Mouse (Mus musculus) lung, postnatal 36 days (tissue): ENCODE data around the gene Tmem184b.

ENCODE experiments used
- DNase-seq: peaks from one replicate; pipeline ENCODE4 v3.0.0; 2022; ENCODE audit warnings: mixed read lengths

The Tmem184b gene

DNA sequence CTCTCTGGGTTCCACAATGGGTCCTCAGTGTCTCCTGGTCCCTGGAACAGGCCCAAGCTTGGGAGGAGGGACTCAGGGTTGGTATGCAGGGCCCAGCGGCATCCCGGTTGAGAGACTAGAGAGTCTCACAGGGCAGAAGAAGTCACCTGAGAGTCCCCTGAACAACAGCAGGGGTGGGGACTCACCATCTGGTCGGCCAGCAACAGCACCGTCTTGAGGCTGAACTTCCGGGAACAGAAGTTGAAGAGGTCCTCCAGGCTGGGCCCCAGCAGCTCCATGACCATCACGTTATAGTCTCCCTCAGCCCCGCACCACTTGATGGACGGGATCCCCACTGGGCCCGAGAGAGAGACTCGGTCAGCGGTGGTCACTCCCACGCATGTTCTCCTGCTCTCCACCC, 26.2 kb upstream of the Tmem184b start:
- no peak for DNase-seq

DNA sequence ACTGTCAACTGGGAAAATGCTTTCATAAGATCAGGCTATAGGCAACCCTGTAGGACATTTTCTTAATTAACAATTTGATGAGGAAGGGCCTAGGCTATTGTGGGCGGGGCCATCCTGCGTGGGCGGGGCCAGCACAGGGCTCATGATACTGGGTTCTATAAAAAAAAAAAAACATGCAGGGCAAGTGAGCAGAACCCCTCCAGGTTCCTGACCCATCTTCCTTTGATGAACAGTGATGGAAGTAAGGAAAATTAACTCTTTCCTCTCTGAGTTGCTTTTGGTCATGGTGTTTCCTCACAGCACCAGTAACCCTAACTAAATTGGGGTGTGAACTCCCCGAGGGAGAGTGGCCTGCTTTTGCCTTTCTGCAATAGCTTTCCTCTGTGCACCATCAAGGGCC, 25.2 kb upstream of the Tmem184b start:
- DNase-seq = no peak

DNA sequence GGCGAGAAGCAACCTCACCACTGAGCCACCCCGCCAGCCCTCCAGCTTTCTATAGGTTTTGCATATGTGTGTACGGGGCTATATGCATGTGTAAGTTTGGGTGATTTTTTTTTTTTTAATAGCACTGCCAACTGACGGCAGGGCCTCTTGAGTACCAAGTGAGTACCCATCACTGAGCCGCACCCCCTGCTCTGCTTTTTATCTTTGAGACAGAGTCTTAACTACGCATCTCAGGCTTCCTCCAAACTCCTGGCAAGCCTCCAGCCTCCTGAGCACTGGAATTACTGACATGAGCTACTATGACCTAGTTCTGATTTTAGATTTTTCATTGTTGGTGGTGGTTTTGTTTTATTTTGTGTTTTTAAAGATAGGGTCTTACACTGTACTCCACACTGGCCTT, 24.1 kb upstream of the Tmem184b start:
- no peak for DNase-seq

DNA sequence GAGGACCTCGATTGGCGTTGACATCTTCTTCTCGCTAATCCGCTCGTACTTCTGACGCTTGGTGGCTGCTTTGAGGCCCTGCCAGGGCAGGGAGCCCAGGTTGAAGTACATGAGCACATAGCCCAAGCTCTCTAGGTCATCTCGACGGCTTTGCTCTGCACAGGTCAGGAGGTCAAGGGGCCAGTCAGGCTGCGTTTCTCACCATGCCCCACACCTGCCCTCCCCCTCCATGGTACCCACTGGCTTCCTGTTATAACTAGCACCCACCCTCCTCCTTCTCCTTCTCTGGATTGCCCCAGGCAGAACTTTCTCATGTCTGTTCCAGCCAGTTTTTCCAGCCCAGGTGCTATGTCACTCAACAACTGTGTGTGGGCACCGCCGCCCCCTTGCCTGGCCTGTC, 22.1 kb upstream of the Tmem184b start:
- DNase-seq = peak; percentile 83

DNA sequence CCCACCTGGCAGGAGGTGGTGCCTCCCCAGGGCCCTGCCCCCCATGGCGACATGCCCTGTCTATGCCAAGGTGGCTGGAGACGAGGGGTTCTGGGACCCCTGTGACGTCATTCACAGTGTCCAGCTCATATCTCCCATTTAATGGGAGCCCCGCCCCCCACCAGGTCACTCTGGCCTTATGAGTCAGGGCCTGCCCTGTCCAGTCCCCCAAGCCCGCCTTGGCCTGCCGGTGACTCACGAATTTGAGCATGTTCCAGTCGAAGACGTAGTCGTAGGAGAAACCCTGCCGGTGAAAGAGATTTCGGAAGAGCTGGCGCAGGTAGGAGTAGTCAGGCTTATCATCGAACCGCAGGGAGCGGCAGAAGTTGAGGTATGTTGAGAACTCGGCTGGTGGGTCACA, 21.2 kb upstream of the Tmem184b start:
- no peak for DNase-seq

DNA sequence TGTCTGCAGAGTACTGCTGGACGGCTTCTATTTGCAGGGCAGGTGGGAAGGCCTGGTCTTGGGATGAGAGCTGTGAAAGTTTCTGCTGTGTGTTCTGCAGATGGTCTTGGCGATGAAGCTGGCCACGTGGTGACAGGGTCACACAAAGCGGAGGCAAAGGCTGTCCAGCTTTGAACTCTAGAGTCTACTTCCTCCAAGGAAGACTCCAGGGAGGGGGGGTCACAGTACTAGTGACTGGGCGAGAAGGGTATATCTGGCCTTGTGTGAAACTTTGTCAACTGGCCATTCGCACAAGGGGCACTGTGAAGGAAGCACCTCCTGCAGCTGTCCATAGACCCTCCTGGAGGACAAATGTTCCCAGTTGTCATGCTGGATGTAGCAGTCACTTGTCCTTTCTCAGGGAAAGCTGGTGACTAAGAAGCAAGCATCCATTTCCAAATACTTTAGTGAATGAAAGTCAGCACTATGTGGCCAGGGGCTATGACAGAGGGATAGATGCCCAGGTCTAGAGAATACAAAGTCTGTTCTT, 19.4 kb upstream of the Tmem184b start:
- DNase-seq = no peak

DNA sequence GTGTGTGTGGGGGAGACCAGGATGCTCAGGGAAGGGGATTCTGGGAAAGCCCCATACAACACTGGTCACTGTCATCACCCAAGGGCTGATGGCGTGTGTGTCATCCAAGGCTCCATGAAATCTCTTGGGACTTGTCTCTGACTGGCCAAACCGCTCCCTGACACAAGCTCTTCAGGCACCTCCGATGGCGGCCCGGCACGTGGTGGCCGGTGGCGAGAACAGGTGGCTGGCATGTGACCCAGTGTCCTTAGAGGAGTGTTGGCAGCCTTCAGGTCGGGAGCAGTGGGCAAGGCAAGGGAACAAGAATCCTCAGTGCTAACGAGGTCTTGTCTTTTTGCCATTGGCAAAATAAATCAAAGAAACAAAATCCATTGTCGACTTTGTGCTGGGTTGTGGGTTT, 15.3 kb upstream of the Tmem184b start:
- DNase-seq = no peak

DNA sequence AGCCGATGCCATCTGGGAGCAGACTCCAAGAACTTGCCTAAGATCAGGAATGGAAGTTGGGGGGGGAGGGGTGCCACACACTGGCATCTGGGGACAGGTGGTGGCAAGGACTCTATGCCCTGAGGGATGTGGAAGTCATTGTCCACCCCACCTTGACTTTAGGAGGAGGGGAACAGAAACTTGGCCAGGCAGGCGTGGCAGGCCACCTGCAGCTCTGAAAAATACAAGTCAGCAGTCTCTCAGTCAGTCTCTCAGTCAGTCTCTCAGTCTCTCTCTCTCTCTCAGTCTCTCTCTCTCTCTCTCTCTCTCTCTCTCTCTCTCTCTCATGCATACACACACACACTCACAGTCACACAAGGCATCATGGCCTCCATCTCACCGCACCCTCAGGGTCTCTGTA, 14.9 kb upstream of the Tmem184b start:
- no peak for DNase-seq

DNA sequence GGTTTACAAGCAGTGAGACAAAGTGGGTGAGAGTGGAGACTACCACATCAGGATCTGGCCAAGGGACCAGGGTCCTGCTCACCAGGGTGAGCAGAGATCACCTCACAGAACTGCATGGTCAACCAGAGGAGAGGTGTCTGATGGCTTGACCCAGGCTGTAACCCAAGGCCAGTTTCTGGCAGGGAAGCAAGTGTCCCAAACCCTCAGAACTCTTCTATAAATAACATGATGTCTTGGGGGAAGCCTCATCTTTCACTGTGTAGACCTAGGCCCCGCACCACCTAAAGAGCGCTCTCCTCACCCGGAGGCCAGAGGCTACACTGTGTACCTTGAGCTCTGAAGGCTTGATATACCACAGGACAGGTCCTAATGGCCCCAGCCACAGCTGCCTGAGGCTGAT, 14.0 kb upstream of the Tmem184b start:
- DNase-seq = no peak

DNA sequence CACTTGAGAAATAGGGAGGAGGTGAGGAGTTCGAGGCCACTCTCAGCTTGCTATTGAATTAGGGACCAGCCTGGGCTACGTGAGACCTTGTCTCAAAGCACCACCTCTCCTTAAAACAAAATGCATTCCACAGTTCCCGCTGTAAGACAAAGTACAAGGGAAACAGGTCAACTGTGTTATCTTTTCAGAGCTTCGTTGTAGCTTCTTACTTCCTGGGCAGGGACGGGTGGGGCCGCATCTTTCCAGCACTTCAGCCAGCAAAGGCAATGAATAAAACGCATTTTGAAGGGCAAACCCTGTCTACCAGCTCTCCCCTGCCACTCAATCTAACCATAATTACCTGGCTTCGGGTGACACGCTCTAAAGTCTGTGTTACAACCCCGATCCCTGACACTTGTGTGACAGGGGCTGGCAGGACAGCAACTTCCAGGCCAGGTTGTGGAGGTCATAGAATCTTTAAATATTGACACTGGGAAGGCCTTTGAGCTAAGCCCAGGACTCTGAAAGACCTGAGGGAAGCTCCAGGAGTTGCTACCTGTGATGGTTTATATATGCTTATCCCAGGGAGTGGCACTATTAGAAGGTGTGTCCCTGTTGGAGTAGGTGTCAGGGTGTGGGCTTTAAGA, 13.2 kb upstream of the Tmem184b start:
- DNase-seq = no peak

DNA sequence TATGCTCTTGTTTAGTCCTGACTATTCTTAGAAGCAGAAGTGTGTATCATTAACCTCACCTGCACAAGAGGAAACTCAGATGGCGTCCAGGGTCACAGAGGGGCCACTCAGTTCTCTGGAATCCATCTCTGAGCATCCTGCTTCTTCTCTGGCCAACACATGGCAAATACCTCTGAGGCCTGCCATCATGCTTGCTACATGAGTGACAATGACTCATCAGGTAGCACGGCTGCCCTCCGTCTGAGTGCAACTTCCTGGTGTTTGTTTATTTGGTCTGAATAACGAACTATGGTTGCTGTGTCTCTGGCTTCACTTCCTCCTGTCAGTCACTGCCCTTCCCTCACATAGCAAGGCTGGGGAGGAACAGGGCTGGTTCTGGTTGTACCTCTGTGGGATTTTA, 11.1 kb upstream of the Tmem184b start:
- DNase-seq = peak; percentile 68

DNA sequence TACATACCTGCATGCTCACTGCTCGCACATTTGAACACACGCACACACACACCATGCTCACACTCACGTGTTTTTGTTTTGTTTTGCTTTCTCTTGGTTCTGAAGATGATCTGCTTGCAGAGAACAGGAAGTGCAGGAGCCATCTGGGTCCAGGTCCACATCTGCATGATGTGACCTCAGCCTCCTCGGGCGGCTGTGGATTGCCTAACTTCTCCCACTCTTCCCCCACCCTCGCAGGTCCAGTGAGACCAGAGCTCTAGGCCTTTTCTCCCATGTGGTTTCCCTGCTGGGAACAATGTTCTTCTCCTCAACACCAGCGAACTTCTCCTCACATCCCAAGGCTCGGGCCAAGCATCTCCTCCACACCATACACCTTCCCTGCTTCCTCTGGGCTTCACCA, 10.4 kb upstream of the Tmem184b start:
- DNase-seq = peak; percentile 66

DNA sequence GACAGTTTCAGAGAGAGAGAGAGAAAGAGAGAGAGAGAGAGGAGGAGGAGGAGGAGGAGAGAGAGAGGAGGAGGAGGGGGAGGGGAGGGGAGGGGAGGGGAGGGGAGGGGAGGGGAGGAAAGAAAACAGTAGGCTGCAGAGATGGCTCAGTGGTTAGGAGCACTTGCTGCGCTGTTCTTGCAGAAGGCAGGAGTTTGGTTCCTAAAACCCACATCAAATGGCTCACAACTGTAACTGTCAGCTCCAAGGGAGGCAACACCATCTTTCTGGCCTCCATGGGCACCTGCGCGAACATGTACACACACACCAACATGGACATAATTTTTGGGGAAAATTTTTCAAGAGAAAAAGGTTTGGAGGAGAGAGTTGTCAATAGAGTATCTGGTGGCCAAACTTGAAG, 9.8 kb upstream of the Tmem184b start:
- no peak for DNase-seq

DNA sequence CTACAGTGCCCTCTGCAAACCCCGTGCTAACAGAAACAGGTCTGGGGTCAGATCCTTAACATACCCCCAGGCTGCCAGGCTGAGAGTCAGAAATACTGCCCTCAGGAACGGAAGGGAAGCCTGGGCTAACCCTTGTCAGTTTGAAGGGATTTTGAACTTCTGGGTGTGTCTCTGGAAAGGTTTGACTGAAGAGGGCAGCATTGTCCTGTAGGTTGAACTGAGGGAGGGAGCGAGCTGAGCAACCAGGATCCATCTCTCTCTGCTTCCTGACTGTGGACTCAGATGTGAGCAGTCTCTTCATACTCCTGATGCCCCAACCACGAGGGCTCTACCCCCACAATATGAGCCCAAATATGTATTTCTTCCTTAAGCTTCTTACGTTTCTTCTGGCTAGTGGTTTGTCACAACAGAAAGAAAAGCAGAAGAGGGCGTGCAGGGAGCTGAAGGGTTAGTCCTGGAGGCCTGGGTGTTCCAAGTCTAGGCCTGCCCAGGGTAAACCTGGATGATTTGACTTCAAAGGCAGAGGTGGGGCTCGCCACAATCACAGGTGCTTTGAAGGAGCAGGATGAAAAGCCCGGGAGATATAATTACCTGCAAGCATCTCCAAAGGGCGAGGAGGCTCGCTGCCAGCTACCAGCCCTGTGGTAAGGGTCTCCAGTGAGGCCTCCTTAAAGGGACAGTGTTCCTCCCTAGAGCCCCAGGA, 8.1 kb upstream of the Tmem184b start:
- no peak for DNase-seq

DNA sequence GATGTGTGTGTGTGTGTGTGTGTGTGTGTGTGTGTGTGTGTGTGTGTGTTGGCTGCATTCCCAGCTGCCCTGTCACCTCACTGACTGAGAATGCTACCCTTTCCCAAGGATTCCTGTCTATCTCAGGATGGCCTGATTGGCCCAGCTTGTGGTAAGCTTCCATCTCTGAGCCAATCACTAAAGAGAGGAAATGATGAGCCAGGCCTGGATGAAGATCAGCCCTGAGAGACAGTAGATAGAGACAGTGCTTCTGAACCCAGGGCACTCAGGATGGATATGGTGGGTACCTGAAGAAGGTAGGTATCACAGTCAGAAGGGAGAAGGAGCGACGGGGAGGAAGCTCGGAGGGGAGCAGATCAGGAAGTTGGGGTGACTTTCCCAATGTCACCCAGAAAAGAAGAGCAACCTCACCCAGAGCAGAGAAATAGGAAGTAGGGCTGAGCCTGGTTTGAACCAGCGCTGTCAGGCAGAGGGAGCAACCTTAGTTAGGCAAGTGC, 5.8 kb upstream of the Tmem184b start:
- DNase-seq = no peak

DNA sequence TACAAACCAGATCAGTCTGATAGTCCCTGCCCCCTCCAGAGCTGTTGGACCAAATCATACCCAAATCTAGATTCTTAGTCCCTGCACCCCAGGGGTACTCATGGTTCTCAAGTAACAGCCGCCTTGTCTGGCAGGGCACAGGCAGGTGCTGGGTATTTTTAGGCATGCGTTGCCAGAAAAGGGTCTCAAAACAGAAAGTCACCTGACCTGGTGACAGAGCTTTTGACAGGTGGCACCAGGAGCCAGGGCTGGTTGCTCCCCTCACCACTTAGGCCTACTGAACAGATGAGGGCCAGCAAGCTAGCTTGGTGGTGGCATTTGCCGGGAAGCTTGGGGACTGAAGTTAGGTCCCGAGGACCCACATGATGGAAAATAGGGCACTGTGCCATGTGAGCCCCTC, 3.2 kb upstream of the Tmem184b start:
- no peak for DNase-seq

DNA sequence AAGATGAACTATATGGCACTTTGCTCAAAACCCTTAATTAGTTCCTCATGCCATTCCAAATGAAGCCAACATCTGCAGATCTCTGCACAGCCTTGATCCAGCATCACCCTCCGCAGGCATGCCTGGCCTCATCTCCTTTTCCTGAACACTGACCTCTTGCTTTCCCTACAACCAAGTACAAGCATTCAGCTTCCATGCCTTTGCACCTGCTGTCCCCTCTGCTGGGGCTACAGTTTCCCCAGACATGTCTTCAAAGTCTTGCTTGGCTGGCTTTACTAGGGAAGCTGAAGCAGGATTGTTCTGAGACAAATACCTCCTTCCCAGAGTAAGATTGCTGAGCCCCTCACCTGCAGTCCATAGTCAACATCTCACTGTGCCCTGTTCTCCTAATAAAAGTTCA, 908 bp upstream of the Tmem184b start:
- DNase-seq = no peak

DNA sequence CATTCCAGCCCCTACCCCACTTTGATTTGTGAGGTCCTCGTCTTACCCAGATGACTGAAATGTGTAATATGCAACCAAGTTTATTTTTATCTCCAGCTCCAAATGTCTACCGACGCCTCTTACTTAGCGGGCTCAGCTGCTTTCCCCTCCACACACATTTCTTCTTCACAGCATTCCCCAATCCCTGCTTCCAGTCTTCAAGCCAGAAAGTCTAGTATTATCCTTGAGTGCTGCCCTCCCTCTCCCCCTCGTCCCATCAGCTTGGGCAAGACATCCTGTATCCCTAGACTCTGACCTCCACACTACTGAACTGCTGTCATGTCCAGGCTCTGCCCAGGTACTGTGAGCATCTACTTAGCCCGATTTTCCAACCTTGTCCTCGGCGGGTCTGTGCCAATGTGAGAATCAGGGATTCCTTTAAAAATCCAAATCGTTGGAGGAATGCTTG, 418 bp upstream of the Tmem184b start:
- no peak for DNase-seq

DNA sequence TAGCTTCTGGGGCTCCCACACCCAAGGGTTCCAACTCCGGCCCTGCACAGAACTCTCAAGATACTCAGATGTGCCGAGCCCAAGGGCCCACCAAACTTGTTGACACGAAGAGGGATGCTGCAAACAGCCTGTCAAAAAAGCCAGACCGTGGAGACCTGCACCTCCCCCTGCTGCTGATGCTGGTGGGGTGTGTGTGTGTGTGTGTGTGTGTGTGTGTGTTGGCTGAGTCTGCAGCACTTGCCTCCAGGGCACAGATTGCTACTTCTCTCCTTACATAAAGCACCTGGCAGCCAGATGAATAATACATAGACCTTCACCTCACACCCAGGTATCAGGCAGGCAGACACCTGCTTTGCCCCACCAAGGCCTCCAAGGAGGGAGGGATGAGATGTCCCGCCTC, 1.2 kb downstream of the Tmem184b start:
- no peak for DNase-seq

DNA sequence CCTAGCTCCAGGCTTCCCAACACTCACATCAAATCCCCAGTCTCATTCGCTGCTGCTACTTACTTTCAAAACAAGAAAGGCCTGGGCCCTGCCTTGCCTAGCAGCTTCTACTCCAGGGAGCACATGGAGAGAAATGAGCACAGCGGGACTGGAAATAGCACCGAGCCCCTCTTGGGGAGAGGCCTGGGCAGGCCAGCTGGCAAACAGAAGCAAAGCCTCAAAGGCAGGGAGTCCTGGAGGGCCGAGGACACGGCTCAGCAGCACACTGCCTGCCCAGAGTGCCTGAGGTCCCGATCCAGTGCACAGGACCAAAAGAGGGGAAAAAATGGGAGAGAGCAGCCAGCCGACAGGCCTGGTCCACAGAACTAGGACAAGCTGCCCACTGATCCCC, 2.4 kb downstream of the Tmem184b start:
- no peak for DNase-seq

DNA sequence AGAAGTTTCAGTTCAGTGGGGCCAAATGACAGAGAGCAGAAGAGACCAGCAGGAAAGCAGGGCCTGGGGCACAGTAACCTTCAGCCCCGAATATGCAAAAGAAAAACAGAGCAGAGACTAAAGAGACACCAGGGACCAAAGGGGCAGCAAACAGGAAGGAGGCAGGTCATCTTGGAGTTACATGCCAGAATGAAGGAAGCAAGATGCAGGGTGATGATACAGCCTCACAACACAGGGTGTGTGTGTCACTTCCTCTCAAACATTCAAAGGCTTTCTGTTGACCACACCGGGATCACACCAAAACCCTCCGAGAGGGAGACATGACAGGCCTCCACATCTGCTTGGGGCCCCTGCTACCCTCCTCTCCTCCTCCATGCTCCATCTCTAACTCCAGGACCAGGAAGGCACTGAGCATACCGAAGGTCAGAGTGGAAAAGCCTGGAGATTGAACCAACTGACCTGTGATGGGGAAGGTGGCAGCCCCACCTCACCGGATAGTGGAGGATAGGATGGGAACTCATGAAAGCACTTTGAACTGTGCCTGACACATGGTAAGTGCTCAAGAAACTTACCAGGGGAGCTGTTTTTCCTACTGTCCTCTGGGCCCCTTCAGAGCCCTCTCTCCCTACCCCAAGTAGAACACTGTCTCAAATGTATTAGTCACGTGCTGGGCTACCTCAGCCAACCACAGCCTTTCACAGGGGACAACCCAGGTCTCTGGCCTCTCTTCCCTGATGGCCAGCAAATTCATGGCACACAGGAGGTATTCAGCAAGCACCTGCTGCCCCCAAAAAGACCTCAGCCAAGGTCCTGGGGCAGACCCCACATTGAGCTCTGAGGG, 3.0 kb downstream of the Tmem184b start:
- DNase-seq = peak; percentile 55

DNA sequence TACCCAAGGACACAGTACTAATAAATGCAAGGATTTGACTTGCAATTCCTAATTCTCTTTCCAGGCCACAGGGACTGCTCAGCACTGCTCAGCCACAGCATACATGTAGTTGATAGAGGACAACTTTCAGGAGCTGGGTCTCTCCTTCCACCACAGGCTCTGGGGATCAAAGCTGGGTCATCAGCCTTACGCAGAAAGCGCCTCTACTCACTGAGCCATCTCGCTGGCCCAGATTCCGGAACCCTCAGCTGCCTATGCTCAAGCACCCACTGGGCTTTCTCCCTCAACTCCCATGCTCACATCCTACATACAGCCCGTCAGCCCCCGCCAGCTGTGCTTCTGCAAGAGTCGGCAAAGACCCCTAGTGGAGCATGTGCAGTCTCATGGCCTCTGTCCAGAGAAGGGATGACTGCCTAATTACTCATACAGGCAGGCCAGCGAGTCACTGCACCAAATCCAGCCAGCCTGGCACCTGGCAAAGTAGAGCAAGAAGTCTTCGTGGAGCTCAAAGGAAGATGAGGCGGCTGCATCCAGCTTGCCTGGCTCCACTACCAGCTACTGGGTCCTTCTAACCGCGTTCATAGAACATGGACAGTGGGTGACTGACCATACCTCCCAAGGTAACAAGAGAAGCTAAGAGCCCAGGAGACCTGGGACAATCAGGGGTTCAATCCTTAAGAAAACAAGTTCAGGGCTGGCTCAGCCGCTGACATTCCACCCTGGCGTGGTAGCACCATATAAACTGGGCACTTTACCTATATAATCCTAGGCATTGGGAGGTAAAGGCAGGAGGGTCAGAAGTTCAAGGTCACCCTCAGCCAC, 3.9 kb downstream of the Tmem184b start:
- DNase-seq = no peak

DNA sequence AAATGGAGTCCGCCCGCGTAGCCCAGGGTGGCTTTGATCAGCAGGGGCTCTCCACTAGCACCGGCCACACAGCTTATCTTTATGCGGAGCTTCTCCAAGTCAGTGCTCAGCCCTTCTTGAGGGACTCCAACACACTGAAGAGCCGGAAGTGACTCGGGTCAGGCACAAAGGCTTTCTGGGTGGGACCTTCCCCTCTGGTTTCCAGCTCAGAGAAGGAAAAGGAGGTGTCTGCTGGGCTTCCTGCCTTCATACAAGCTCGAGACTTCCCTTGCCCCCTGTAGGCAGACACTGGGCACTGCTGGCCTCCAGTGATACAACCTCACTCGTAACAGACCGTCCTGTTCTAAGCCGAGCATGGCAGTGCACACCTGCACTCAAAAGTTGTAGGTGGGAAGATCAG, 6.6 kb downstream of the Tmem184b start:
- peak; percentile 89 for DNase-seq
